Mouse (Mus musculus) lung, postnatal 25 days (tissue): ENCODE data around the gene Enah.
A peak's percentile ranks its signal among the peaks of the same experiment; 100 is the strongest.

Source experiments
- DNase-seq: peaks from one replicate; pipeline ENCODE4 v3.0.0; 2022; ENCODE audit warnings: low spot score

Gene Enah

GRCm38 (mm10) chr1:181963351-181963750, 56.4 kb downstream of the Enah start:
- DNase-seq, result no peak

GRCm38 (mm10) chr1:181960383-181960782, 59.4 kb downstream of the Enah start:
- no peak for DNase-seq

GRCm38 (mm10) chr1:181958392-181958791, 61.4 kb downstream of the Enah start:
- no peak for DNase-seq

- no peak for DNase-seq
Measured at GRCm38 (mm10) chr1:181957736-181958135, 62.1 kb downstream of the Enah start.

- no peak for DNase-seq
Measured at GRCm38 (mm10) chr1:181953547-181953946, 66.2 kb downstream of the Enah start.

- no peak for DNase-seq
Measured at GRCm38 (mm10) chr1:181951266-181951665, 68.5 kb downstream of the Enah start.

GRCm38 (mm10) chr1:181950721-181951120, 69.1 kb downstream of the Enah start:
- DNase-seq, result no peak

GRCm38 (mm10) chr1:181948191-181948590, 71.6 kb downstream of the Enah start:
- no peak for DNase-seq

GRCm38 (mm10) chr1:181937064-181937463, 82.7 kb downstream of the Enah start:
- DNase-seq, result no peak

- DNase-seq, result no peak
Measured at GRCm38 (mm10) chr1:181928388-181928787, 91.4 kb downstream of the Enah start.

GRCm38 (mm10) chr1:181923384-181923783, 96.4 kb downstream of the Enah start:
- no peak for DNase-seq

- DNase-seq, result peak; percentile 4
Measured at GRCm38 (mm10) chr1:181921580-181922494, 98.0 kb downstream of the Enah start.

- DNase-seq, result no peak
Measured at GRCm38 (mm10) chr1:181911841-181912240, 107.9 kb downstream of the Enah start.

- DNase-seq, result no peak
Measured at GRCm38 (mm10) chr1:181901706-181902373, 118.0 kb downstream of the Enah start.

- no peak for DNase-seq
Measured at GRCm38 (mm10) chr1:181900846-181901245, 118.9 kb downstream of the Enah start.

GRCm38 (mm10) chr1:181898961-181899360, 120.8 kb downstream of the Enah start:
- DNase-seq, result no peak

GRCm38 (mm10) chr1:181896991-181897390, 122.8 kb downstream of the Enah start:
- DNase-seq, result no peak

- DNase-seq, result no peak
Measured at GRCm38 (mm10) chr1:181893721-181894120, 126.1 kb downstream of the Enah start.

GRCm38 (mm10) chr1:181889670-181890069, 130.1 kb downstream of the Enah start:
- DNase-seq, result no peak

GRCm38 (mm10) chr1:181888801-181889200, 131.0 kb downstream of the Enah start:
- DNase-seq, result peak; percentile 88

GRCm38 (mm10) chr1:181881532-181881931, 138.3 kb downstream of the Enah start:
- DNase-seq, result peak; percentile 86

- DNase-seq, result no peak
Measured at GRCm38 (mm10) chr1:181880752-181881325, 139.0 kb downstream of the Enah start.

GRCm38 (mm10) chr1:181878436-181878835, 141.4 kb downstream of the Enah start:
- DNase-seq, result no peak
